Mouse (Mus musculus) G1E (cell line): ENCODE results near the gene B3gnt7.

Experiments used
- CTCF ChIP-seq: IDR thresholded peaks from 2 replicates; pipeline ENCODE4 v1.5.1; 2012; ENCODE audit warnings: low read depth, low read length, inconsistent platforms, mixed read lengths
- GATA1 ChIP-seq: IDR thresholded peaks from 2 replicates; pipeline ENCODE4 v1.6.1; 2012; ENCODE audit warnings: borderline replicate concordance, low read length, inconsistent platforms, mixed read lengths
- GATA2 ChIP-seq: IDR thresholded peaks from 2 replicates; pipeline ENCODE4 v1.6.1; 2012; ENCODE audit warnings: low read depth, low read length, inconsistent platforms, borderline replicate concordance
- POLR2AphosphoS5 ChIP-seq: IDR thresholded peaks from 2 replicates; pipeline ENCODE4 v1.6.1; 2012; ENCODE audit warnings: low read depth, low read length, inconsistent platforms; ENCODE audit not compliant: insufficient replicate concordance

DNA sequence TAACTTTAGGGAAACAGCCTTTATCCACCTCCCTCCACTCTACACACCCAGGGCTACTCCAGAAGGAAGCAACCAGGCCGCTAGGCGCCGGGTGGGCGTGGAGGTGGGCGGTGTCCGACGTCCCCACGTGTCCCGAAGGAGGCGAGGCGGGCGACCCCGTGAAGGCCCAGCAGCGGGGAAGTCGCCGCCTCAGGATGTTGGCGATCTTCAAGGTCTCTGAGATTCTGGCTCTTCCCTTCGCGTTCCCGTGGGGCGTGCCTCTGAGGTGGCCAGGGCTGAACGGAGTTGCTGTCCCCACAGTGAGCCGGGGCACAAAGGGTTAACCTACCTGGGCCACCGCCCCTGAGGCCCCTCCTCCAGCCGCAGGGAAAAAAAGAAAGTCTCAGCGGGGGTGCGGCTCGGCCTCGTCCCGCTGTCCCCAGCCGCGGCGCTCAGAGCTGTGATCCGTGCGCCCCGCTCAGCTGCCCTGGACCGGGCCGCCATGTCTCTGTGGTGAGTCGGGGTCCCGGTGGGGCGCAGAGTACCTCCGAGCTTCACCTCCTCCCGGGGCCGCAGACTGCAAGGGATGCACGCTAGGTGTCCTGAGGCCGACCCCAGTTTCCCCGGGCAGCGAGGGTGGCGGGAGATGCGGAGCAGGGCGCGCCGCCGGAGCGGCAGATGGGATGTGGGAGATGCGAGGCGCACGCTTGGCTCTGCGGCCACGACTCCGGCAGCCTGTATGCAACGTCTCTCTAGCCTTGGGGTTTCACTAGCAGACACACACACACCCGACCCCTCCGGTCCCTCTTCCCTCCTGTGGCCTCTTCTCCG lies 636 bp downstream of the B3gnt7 start:
- TF ChIP-seq POLR2AphosphoS5 (no peak), CTCF (no peak), GATA1 (no peak), GATA2 (no peak)
